Mouse (Mus musculus) telencephalon, adult 2 months (tissue): ENCODE data around the gene Cfap73.

Experiments
- DNase-seq: peaks from one replicate; pipeline ENCODE4 v3.0.0-alpha.2; 2011; ENCODE audit warnings: low read depth, low spot score

Cfap73 gene

DNA sequence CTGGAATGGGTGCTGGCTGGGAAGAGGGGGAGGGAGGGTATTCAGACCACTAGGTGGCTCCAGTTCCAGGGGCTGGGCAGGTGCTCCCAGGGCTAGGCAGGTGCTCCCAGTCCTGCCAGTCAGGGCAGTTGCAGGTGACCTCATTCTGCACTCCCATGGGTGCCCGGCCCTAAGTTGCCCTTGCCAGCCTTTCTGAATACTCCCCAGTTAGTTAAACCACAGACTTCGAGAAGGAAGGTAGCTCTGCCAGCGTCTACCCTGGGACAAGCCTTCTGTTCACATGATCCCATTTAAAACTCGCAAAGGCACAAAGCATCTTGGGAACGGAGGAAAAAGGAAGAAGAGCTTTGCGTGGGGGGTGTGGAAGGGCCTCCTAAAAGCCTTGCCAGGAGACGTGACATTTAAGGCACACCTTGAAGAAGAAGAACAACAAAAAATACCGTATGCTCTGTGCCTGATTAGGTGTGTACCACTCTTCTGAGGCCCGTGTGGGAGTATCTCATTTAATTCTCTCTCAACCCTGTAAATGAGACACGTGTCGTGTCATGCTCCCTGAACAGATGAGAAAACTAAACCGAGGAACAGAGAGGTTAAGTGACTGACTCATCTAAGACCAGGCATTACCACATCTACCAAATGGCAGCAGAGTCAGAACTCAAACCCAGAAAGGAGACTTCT, 13.9 kb upstream of the Cfap73 start:
- DNase-seq: peak; percentile 78

DNA sequence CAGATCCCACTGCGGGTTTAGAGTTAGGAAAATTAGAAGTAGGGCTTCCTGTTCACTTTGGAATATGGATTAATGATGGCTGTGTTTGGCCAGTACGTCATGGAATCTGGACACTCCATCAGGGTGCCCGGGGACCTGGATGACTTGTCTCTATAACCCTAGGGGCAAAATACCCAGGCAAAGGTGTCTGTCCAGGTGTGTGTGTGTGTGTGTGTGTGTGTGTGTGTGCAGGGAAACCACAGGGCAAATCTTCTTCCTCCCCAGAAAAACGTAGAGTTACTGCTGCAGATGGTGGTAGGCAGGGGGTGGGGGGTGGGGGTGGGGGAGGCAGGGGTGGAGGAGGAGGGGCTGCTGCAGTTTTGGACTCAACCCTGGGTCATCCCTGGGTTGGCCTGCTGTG, 13.3 kb upstream of the Cfap73 start:
- DNase-seq: no peak

DNA sequence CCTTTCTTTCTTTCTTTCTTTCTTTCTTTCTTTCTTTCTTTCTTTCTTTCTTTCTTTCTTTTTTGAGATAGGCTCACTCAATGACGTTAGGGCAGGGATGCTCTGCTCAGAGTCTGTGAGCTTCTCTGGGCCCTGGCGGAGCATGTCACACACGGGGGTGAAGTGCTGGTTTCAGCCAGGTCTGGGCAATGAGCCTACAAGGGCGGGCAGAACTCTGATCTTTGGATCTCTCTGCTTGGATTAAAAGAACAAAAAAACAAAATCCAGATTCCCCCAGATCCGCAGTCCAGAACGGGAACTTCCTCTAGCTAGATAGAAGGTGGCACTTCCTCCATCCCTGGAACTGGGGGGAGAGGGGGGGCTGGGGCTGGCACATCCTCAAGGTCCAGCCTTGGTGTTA, 11.8 kb upstream of the Cfap73 start:
- no peak for DNase-seq

DNA sequence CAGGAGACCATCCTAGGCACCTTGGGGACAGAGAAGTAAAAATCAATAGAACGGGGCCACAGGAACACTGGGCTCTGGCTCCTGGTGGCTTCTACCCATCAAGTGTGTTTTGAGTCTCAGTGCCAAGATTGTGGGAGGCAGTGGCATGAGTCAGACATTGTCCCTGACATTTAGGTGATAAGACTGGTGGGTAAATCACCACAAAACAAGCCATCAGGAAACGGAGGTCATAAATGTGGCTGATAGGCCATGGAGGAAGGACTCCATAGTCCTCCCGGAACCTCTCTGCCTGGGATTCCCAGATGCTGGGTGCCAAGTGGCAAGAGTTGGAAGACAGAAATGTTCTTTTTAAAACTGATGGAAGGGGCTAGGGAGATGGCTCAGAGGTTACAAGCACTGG, 10.2 kb upstream of the Cfap73 start:
- no peak for DNase-seq

DNA sequence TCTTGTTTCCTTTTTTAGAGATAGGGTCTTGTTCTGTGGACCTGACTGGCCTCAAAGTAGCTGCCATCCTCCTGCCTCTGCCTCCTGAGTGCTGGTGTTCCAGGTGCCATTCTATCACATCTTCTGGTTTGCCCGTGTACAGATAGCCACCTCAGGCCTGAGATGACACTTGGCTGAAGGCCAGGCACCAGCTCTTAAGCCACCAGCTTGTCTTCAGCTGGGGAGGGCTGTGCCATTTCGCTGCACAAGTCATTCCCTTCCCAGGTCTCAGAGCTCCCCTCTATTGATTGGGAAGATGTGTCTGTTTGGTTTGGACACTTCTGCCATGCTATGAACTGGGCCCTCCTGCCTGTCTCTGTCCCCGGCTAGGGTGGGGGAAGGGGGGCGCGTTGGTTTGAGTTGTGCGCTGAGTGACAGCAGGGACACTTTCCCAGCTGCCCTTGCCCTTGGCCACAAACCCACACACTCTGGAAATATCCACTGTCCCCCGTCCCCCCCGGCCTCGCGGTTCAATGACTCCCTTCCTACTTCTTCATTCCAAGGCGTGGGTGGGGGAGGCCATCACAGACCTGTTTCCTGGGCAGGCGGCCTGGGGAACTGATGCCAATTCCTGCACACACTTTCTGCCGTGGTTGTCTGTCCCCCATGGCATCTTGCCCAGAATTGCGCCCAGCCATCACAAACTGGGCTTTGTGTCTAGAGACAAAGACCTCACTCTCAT, 9.5 kb upstream of the Cfap73 start:
- no peak for DNase-seq

DNA sequence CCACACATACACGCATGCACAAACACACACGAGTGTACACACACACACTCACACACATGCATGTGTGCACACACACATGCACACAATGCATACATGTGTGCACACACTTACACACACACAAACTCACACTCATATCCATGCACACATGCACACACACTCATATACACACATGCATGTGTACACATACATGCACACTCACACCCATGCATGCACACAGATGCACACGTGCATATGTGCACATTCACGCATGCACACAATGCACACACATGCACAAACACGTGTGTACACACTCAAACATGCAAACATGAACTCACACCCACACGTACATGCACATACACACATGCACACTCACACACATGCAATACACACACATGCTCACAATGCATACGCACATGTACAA, 6.1 kb upstream of the Cfap73 start:
- DNase-seq: no peak

DNA sequence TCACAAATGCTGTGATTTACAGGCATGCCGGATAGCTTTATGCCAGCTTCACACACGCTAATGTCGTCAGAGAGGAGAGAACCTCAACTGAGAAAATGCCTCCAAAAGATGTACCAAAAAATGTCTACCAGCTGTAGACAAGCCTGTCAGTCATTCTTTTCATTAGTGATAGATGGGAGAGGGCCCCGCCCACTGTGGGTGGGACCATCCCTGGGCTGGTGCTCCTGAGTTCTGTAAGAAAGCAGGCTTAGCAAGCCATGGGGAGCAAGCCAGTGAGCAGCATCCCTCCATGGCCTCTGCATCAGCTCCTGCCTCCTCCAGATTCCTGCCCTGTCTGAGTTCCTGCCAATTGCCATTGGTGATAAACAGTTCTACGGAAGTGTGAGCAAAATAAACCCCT, 1.6 kb upstream of the Cfap73 start:
- no peak for DNase-seq

DNA sequence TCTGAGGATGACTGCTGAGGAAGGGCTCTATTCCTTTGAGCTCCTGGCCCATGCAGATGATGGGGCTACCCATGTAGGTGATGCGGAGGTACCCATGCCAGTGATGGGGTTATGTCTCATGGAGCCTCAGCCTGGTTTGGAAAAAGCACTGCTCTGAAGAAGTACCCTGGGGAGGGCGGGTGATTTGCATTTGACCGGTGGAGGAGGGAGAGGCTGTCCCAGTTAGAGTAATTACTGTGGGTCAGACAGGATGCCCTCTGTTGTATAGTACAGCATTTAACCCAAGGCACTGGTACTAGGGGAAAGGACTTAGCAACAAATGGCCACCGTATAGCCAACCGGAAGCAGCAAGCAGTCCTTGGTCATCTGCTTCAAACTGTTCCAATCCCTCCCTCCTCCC, 825 bp upstream of the Cfap73 start:
- no peak for DNase-seq

DNA sequence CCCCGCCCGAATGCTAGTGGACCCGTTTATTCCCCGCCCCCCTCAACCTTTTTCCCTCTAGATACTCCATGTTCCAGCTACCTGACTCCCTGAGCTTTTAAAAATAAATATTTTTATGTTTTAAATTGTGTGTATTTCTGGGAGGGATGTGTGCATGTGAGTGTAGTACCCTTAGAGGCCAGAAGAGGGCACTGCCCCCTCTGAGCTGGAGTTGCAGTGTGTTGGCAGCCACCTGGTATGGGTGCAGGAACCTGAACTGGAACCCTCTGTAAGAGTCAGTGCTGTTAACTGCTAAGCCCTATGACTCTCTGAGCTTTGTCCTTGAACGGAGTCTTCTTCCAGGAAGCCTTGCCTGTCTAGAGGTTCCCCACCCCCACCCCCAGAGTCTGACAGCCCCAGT, 2.1 kb downstream of the Cfap73 start:
- no peak for DNase-seq

DNA sequence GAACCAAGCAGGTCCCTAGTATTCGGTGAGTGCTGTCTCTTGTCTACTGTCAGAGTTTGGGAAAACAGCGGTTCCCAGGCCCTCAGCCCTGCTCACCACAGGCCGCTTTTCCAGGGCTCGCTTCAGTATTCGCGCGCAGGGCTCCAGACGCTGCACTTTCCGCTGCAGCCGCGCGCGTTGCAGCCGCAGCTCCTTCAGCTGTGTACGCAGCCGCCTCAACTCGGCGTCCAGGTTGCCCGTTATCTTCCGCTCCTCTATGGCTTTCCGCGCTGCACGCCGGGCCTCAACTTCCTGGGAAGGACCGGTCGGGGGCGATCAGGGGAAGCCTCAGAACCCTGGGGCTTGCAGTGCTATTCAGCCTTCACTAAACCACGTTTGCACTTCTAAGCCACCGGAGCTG, 2.9 kb downstream of the Cfap73 start:
- no peak for DNase-seq

DNA sequence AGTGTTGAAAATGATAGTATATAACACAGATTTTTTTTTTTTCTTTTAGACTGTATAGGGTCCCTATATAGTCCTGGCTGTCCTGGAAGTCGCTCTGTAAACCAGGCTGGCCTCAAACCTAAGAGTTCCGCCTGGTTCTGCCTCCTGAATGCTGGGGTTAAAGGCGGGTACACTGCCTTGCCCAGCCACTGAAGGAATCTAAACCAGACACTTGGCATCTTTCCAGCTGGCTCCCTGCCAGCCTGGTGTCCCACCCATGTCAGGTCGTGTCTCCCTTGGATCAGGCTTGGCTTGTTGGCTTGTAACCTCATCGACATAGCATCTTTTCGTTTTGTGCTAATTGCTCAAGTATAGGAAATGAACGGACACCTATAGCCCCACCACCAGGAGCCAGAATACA, 5.4 kb downstream of the Cfap73 start:
- DNase-seq: no peak

DNA sequence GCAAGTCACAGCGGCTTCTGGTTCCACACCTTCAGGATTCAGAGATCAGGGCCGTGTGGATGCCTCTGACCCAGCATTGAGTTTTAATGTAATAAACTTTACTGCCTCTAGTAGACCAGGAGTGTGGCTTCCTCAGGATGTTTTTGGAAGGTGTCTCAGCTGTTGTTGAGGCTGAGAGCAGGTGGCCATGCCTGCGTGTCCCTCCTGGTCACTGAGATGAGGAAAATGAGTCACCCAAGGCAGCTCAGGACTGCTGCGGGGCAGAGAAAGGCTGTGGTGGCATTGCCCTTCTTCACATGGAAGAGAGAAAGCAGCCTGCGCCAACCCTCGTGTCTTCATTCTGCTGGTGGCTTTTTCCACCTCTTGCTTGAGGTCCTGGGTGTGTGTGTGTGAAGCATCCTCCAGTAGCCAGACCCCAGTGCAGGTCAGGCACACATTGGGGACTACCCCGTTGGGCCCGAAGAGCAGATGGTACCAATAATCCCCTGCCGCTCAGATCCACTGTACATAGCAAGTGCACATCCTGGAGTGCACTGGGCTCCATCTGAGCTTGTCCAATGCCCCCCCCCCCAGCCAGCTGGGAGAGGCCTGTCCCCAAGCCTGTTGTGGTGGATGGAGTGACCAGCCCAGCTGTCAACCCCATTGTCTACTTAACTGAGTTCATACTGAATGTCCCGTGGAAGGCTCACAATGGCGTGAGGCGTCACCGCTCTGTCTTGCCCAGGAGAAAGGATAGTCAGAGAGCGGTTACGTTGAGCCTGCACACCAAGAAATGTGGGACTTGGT, 6.3 kb downstream of the Cfap73 start:
- no peak for DNase-seq

DNA sequence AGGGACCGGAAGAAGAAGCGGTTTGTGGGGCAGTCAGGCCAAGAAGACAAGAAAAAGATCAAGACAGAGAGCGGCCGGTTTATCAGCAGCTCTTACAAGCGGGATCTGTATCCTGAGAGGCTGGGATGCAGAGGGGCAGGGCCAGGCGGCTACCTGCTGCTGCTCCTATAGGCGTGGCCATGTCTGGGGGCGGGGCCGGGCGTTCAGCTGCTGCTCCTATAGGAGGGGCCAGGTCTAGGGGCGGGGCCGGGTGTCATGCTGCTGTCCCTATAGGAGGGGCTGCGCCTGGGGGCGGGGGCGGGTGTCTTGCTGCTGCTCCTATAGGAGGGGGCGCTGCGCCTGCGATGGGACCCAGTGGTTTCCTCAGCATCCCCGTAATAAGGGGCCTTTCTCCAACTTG, 7.6 kb downstream of the Cfap73 start:
- no peak for DNase-seq

DNA sequence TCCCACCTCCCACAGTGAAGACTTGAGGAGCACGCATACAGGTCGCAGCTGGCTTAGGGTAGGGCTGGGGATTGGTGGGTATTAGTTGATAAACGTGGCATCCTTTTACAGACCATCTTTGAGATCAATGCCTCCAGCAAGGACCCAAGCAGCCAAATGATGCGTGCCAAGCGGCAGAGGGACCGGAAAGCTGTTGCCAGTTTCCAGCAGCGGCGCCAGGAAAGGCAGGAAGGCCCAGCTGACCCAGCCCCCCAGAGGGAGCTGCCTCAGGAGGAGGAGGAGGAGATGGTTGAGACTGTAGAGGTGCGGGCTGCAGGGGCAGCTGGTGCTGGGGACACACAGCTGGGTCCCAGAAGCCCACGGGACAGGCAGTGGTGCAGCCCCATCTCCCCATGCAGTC, 9.6 kb downstream of the Cfap73 start:
- DNase-seq: no peak

DNA sequence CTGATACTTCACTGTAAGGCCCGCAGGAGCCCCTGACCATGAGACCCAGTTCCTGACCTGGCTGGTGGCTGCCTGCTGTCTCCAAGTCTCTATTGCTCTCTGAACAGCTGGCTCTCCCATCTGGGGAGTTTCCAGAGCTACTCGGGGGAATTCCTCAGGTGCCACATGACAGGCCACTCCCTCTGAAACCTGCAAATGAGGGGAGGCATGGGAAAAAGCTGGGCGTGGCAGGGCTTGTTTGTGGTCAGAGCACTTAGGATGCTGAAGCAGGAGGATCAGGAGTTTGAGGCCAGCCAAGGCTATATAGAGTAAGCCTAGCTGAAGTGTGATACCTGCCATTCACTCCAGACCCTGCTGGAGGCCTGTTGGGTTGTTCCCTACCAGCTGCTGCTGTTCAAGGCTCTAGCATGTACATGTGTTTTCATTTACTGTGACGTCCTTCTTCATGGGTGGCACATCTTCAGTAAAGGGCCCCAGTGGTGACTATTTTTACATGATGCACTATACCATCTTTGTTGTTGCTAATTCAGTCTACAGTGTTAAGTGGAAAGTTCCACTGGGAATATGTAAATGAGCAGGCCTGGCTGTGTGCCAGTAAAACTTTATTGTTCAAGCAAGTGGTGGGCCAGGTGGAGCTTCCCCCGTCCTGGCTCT, 11.7 kb downstream of the Cfap73 start:
- DNase-seq: no peak

DNA sequence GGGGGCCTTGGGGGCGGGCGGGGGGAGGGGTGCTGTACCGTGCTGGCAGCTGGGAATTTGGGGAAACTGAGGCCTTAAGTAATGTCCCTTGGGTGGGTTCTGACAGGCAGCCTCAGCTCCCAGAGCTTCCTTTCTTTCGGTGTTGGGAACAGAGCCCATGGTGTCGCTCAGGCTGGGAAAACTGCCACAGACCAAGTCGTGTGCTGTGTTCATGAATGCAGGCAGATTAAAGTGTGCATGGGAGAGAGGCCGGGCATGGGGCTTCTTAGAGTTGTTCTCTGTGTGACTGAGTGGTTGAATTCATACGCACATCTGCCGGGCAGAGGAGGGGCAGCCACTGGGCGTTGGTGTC, 12.2 kb downstream of the Cfap73 start:
- DNase-seq: no peak

DNA sequence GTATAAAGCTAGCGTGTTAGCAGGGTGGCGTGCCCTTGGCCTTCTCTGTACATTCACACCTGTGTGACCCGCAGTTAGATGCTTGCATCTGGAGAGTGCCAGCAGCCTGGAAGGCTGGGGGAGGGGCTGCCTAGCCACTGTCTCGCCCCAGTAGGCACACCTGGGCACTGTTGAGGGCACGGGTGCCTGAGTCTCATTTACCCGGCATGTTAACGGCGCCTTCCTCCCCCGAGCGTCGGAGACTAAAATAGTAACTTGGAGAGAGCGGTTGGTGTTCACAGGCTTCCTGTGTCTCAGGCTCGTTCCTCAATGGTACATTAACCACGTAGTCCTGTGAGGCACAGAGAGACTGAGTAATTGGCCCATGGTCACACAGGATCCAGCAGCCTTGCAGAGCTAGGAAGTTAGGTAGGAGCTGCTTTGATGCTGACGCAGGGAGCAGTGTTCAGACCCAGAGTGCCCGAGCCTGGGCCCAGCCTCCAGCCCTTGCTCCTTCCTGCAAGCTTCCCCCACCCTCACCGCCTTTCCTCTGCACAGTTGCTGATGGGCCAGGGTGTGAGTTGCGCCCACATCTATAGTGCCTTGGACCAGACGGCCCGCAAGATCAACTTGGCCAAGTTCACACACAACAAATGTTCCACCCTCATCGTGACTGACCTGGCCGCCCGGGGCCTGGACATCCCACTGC, 12.8 kb downstream of the Cfap73 start:
- DNase-seq: no peak

DNA sequence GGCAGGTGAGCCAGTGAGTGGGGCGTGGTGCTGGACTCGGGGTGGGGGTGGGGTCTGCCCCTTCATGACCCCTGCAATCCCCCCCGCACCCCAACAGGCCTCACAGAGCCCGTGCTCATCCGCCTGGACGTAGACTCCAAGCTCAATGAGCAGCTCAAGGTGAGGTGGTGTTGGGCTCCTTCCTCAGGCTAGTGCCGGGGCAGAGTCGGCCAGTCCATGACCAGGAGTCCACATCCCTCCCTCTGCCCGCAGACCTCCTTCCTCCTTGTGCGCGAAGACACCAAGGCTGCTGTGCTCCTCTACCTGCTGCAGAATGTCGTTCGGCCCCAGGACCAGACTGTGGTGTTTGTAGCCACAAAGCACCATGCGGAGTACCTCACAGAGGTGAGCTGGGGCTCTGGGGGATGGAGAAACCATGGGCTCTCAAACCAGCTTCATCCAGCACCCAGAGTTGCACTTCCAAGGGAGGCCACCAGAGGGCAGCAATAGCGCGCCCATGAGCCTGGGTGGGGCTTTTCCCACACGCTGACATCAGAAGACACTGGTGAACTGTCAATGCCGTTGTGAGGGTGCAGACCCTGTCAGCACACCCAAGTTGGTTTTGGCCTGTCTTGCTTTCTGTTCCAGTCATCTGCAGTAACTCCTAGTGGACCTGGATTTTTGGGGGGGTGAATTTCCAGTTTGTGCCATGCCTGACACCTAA, 13.5 kb downstream of the Cfap73 start:
- DNase-seq: no peak

DNA sequence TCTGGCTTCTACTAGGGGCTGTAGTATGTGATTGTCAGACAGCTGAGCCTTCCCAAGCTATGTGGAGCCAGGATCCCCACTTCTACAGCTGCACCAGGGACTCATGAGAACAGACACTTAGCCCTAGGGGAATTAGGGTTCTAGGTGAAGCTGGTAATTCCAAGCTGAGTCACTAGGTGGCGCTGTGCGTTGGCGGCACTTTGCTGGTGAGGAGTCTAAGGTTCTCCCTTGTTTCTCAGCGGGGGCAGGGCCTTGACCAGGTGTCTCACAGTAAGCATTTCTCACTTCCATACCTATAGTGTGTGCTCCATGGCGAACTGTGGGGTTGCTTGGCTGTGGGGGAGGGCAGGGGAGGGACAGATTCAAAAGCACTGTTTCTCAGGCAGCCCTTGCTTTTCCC, 14.8 kb downstream of the Cfap73 start:
- DNase-seq: no peak

DNA sequence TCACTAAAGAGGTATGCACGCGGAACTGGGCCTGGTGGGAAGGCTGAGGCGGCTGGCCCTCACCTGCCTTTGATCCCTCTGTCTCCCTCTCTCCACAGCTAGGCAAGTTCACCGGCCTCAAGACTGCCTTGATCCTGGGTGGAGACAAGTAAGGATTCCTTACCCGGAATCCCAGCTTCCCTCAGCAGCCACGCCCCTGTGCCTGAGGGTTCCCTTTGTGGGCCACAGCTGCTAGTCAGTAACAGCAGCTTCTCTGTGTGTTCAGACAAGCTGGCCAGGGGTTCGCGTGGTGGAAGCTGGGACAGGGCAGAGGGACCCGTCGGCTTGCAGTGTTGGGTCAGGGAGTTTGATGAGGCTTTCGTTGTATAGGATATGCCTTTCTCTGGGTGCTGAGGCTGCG, 15.3 kb downstream of the Cfap73 start:
- DNase-seq: no peak

DNA sequence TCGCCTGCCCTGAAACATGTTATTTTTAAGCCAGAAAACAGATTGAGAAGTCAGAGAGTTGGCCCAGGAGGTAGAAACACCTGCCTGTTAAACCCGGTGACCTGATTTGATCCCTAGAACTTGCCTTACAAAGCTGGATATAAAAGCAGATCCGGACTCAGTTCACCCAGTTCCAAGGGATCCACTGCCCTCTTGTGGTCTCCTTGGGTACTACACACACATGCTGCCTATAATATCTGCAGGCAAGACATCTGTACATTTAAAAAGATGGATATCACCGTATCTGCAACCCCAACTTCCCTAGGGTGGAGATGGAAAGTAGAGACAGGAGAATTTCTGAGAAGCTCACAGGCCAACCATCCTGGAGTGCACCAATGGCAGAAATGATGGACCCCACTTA, 18.1 kb downstream of the Cfap73 start:
- no peak for DNase-seq
